Mouse (Mus musculus) hindbrain, embryonic 11.5 days (tissue): Measurements from ENCODE around the gene Olfr1135. TPM values are rescaled to one million over a fixed set of nuclear protein-coding genes. Genes with fewer than 3 reads are reported as not detected.

Source experiments
- ATAC-seq: fragments of 200-750 bp; cut with Nextera tagmentation; 2 replicates; pipeline ENCODE4 v1.8.0; 2017; ENCODE audit warnings: mild to moderate bottlenecking, moderate TSS enrichment, moderate library complexity; ENCODE audit not compliant: low FRiP score
- DNase-seq: peaks from one replicate; pipeline ENCODE4 v3.0.0-alpha.2; 2015; ENCODE audit warnings: low spot score
- H3K27ac ChIP-seq: fragments of 300-500 bp; sonication (generic); 2 replicates; pipeline ENCODE4 v1.5.1; 2014; ENCODE audit warnings: mild to moderate bottlenecking, low read depth, low read length
- H3K27me3 ChIP-seq: fragments of 300-500 bp; sonication (generic); 2 replicates; pipeline ENCODE4 v1.6.1; 2014; ENCODE audit warnings: mild to moderate bottlenecking, low read length, moderate library complexity, mixed read lengths; ENCODE audit not compliant: control insufficient read depth, insufficient read depth
- H3K36me3 ChIP-seq: fragments of 300-500 bp; sonication (generic); 2 replicates; pipeline ENCODE4 v1.6.1; 2014; ENCODE audit warnings: mild to moderate bottlenecking, low read length, moderate library complexity, mixed read lengths; ENCODE audit not compliant: control insufficient read depth, insufficient read depth
- H3K4me1 ChIP-seq: fragments of 300-500 bp; sonication (generic); replicated peaks from 2 replicates; pipeline ENCODE4 v1.6.1; 2014; ENCODE audit warnings: low read length, mixed read lengths; ENCODE audit not compliant: control insufficient read depth, insufficient read depth
- H3K4me2 ChIP-seq: fragments of 300-500 bp; sonication (generic); replicated peaks from 2 replicates; pipeline ENCODE4 v1.6.1; 2014; ENCODE audit warnings: mild to moderate bottlenecking, low read depth, low read length
- H3K4me3 ChIP-seq: fragments of 300-500 bp; sonication (generic); 2 replicates; pipeline ENCODE4 v1.5.1; 2014; ENCODE audit warnings: low read depth, low read length
- H3K9ac ChIP-seq: fragments of 300-500 bp; sonication (generic); 2 replicates; pipeline ENCODE4 v1.6.1; 2014; ENCODE audit warnings: low read depth, low read length
- H3K9me3 ChIP-seq: fragments of 300-500 bp; sonication (generic); 2 replicates; pipeline ENCODE4 v1.6.1; 2016; ENCODE audit warnings: low read length; ENCODE audit not compliant: control insufficient read depth
- WGBS: fragments of 180-500 bp; shearing (Covaris S2); extraction: QIAGEN DNeasy Blood & Tissue Kit; methylation state at CpG from one replicate; pipeline ENCODE4 v1.1.7; 2014; 5-methylcytosine and 5-hydroxymethylcytosine counted together
- polyA plus RNA-seq: library from polyadenylated mRNA; unstranded; fragments of >200 nt; fragmentation: Nextera tagmentation; extraction: Ambion mirVana; gene quantifications from 2 replicates; pipeline ENCODE4 v1.2.1, GENCODE M21; 2014

Olfr1135 gene
- polyA plus RNA-seq, result not detected in 2 replicates

GRCm38 (mm10) chr2:87673564-87673963 lies at the start of gene Olfr1135:
Gene Olfr1135, minus strand, starts transcription at chr2:87673664.
- no peaks in the 10 kb centered on the region for H3K9me3 ChIP-seq
- no peaks in the 10 kb centered on the region for H3K27me3 ChIP-seq
- WGBS, result 40% methylated on average over 1 of the region's 1 CpGs
- no peak for ATAC-seq
- no peaks in the 10 kb centered on the region for H3K36me3 ChIP-seq
- H3K27ac ChIP-seq, result no peak within 1 kb of the TSS
- H3K4me3 ChIP-seq, result no peak within 1 kb of the TSS
- no peaks in the 10 kb centered on the region for H3K4me1 ChIP-seq
- no peak within 1 kb of the TSS for H3K9ac ChIP-seq
- H3K4me2 ChIP-seq, result no peak within 1 kb of the TSS
- DNase-seq, result no peak

- no peak for ATAC-seq
- no peaks in the 10 kb centered on the region for H3K27me3 ChIP-seq
- no peak for DNase-seq
- no peaks in the 10 kb centered on the region for H3K4me1 ChIP-seq
- no peak within 1 kb of the TSS for H3K4me2 ChIP-seq
- H3K4me3 ChIP-seq, result no peak within 1 kb of the TSS
- no peaks in the 10 kb centered on the region for H3K9me3 ChIP-seq
- H3K27ac ChIP-seq, result no peak within 1 kb of the TSS
- H3K36me3 ChIP-seq, result no peaks in the 10 kb centered on the region
- H3K9ac ChIP-seq, result no peak within 1 kb of the TSS
These were observed 39.6 kb upstream of the Olfr1135 start, which contains the start of gene Olfr1137 for GRCm38 (mm10) chr2:87713079-87713478. Gene Olfr1137, minus strand, starts transcription at chr2:87713179.

GRCm38 (mm10) chr2:87693847-87694246 lies 20.4 kb upstream of the Olfr1135 start, which contains the start of gene Olfr1136:
Gene Olfr1136, minus strand, starts transcription at chr2:87693947.
- ATAC-seq (no peak), DNase-seq (no peak)
- H3K4me3 ChIP-seq, result no peak within 1 kb of the TSS
- no peaks in the 10 kb centered on the region for H3K9me3 ChIP-seq
- H3K27ac ChIP-seq, result no peak within 1 kb of the TSS
- no peaks in the 10 kb centered on the region for H3K4me1 ChIP-seq
- H3K4me2 ChIP-seq, result no peak within 1 kb of the TSS
- H3K9ac ChIP-seq, result no peak within 1 kb of the TSS
- no peaks in the 10 kb centered on the region for H3K36me3 ChIP-seq
- no peaks in the 10 kb centered on the region for H3K27me3 ChIP-seq

GRCm38 (mm10) chr2:87658360-87658759 lies 15.1 kb downstream of the Olfr1135 start, which contains the start of gene Olfr1134:
Gene Olfr1134, minus strand, starts transcription at chr2:87658460.
- Histone ChIP-seq H3K27me3 (no peaks in the 10 kb centered on the region), H3K36me3 (no peaks in the 10 kb centered on the region), H3K4me1 (no peaks in the 10 kb centered on the region), H3K4me3 (no peak within 1 kb of the TSS), H3K4me2 (no peak within 1 kb of the TSS), H3K9me3 (no peaks in the 10 kb centered on the region), H3K27ac (no peak within 1 kb of the TSS), H3K9ac (no peak within 1 kb of the TSS)
- ATAC-seq, result no peak
- DNase-seq, result no peak
- WGBS, result 85% methylated on average over 2 of the region's 2 CpGs

GRCm38 (mm10) chr2:87647274-87647673 lies 26.2 kb downstream of the Olfr1135 start, which contains the start of gene Olfr1133:
Gene Olfr1133, minus strand, starts transcription at chr2:87647374.
- no peak within 1 kb of the TSS for H3K4me2 ChIP-seq
- no peak within 1 kb of the TSS for H3K9ac ChIP-seq
- no peak within 1 kb of the TSS for H3K27ac ChIP-seq
- H3K4me3 ChIP-seq, result no peak within 1 kb of the TSS
- no peaks in the 10 kb centered on the region for H3K27me3 ChIP-seq
- H3K4me1 ChIP-seq, result no peaks in the 10 kb centered on the region
- no peaks in the 10 kb centered on the region for H3K9me3 ChIP-seq
- ATAC-seq (no peak), DNase-seq (no peak)
- H3K36me3 ChIP-seq, result no peaks in the 10 kb centered on the region

- H3K27me3 ChIP-seq, result no peaks in the 10 kb centered on the region
- H3K36me3 ChIP-seq, result no peaks in the 10 kb centered on the region
- H3K9me3 ChIP-seq, result no peaks in the 10 kb centered on the region
- H3K9ac ChIP-seq, result no peak overlapping the region
- no peak overlapping the region for H3K4me2 ChIP-seq
- DNase-seq, result no peak
- H3K4me3 ChIP-seq, result no peak overlapping the region
- H3K27ac ChIP-seq, result no peak overlapping the region
- no peak for ATAC-seq
- H3K4me1 ChIP-seq, result no peaks in the 10 kb centered on the region
These were observed 31.0 kb downstream of the Olfr1135 start for GRCm38 (mm10) chr2:87642441-87642840.

- Histone ChIP-seq H3K4me3 (no peak within 1 kb of the TSS), H3K9me3 (no peaks in the 10 kb centered on the region)
- no peak for ATAC-seq
These were observed 36.0 kb downstream of the Olfr1135 start, which contains the start of gene Olfr1132 for GRCm38 (mm10) chr2:87637435-87637834. Gene Olfr1132, minus strand, starts transcription at chr2:87637535.

GRCm38 (mm10) chr2:87626804-87627203 lies 46.7 kb downstream of the Olfr1135 start, which contains the start of gene Olfr1131:
Gene Olfr1131, plus strand, starts transcription at chr2:87627104.
- H3K9me3 ChIP-seq, result no peaks in the 10 kb centered on the region
- H3K4me1 ChIP-seq, result no peaks in the 10 kb centered on the region
- H3K27me3 ChIP-seq, result no peaks in the 10 kb centered on the region
- ATAC-seq (no peak), DNase-seq (no peak)
- WGBS, result 76% methylated on average over 3 of the region's 3 CpGs
- no peaks in the 10 kb centered on the region for H3K36me3 ChIP-seq
- no peak within 1 kb of the TSS for H3K9ac ChIP-seq
- no peak within 1 kb of the TSS for H3K27ac ChIP-seq
- no peak within 1 kb of the TSS for H3K4me3 ChIP-seq
- no peak within 1 kb of the TSS for H3K4me2 ChIP-seq

More at GRCm38 (mm10) chr2:87637435-87637834, 36.0 kb downstream of the Olfr1135 start, which contains the start of gene Olfr1132:
- no peak for DNase-seq
- H3K9ac ChIP-seq, result no peak within 1 kb of the TSS
- no peak within 1 kb of the TSS for H3K4me2 ChIP-seq
- no peaks in the 10 kb centered on the region for H3K36me3 ChIP-seq
- no peaks in the 10 kb centered on the region for H3K27me3 ChIP-seq
- H3K4me1 ChIP-seq, result no peaks in the 10 kb centered on the region
- H3K27ac ChIP-seq, result no peak within 1 kb of the TSS
